Mouse (Mus musculus): ENCODE results near the gene Npepps. TPM values are rescaled to one million over a fixed set of nuclear protein-coding genes. Genes with fewer than 3 reads are reported as not detected.
"Not testable (repeated sequence)": the region's sequence is repeated elsewhere in the genome, so short reads cannot be mapped to it uniquely, and the experiment has no call there.

Npepps gene
- polyA plus RNA-seq, 1 experiment from 2014 or later, result 18.6 TPM

DNA sequence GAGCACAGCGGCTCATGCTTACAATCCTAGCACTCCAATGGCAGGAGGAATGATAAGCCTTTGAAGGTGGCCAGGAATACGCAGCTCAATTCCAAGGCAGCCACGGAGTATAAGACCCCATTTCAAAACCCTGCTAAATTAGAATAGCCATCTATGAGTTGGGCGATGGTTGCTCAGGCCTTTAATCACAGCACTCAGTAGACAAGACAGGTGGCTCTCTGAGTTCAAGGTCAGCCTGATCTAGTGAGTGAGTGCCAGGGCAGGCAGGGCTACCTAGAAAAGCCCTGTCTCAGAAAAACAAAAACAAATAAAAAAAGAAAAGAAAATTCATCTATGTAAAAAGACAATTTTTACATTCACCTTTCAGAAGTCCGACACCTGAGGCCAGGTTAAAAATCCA, 3.3 kb downstream of the Npepps start:
- no peak for ATAC-seq (ENCODE audit: insufficient read depth)
- H3K4me2 ChIP-seq, result no peak overlapping the region
- H3K4me1 ChIP-seq (replicated peaks), result peaks cover 41% of the 10 kb centered on the region
- no peak overlapping the region for H3K9ac ChIP-seq
- WGBS (ENCODE audit: insufficient replicate concordance), result 72% methylated on average over 5 of the region's 5 CpGs
- H3K27ac ChIP-seq (replicated peaks), result no peak overlapping the region
- no peaks in the 10 kb centered on the region; the same call in 1 of the 2 replicates for H3K27me3 ChIP-seq
- H3K36me3 ChIP-seq (replicated peaks), result no peaks in the 10 kb centered on the region
- H3K9me3 ChIP-seq (replicated peaks), result no peaks in the 10 kb centered on the region
- no peak overlapping the region for H3K4me3 ChIP-seq (replicated peaks)

DNA sequence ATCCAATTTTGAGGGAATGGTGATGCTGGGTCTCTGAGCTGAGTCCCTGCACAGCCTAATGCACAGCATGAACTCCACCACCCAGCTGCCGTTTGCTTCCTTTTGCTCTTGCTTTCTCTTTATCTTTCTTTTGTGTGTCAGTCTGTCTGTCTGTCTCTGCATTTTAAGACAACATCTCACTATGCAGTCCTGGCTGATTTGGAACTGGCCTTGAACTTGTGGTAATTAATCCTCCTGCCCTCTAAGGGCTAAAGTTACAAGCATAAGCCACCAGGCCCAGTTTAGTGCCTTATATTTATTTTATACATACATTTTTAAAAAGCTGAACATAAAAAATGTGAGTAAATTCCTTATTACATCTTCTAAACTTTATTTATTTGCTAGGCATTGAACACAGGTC, 4.4 kb downstream of the Npepps start:
- H3K27ac ChIP-seq (replicated peaks), result no peak overlapping the region
- H3K9ac ChIP-seq, result no peak overlapping the region
- H3K27me3 ChIP-seq, result no peaks in the 10 kb centered on the region
- H3K9me3 ChIP-seq (replicated peaks), result no peaks in the 10 kb centered on the region
- no peak overlapping the region for H3K4me3 ChIP-seq (replicated peaks)
- peaks cover 38% of the 10 kb centered on the region for H3K4me1 ChIP-seq (replicated peaks)
- no peak for ATAC-seq (ENCODE audit: insufficient read depth)
- H3K36me3 ChIP-seq (replicated peaks), result no peaks in the 10 kb centered on the region
- WGBS (ENCODE audit: insufficient replicate concordance), result 14% methylated on average over 1 of the region's 1 CpGs
- H3K4me2 ChIP-seq, result no peak overlapping the region

DNA sequence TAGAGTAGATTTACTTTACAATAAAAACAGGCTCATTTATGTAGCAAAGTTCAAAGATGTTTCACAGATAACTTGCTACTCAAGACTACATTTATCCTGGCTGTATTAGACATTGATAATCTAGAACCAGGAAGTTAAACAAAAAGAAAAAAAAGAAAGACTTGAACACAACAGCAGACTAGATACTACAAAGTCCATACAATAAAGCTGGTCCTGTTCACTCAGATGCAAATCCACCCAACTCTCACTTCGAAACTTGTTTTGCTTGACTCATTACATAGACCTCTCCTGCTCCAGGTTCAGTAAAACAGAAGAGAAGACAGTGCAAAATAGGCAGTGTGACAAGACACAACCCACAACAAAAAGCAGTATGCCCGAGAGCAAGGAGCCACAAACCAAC, 5.1 kb downstream of the Npepps start:
- peaks cover 33% of the 10 kb centered on the region for H3K4me1 ChIP-seq (replicated peaks)
- H3K27ac ChIP-seq (replicated peaks), result no peak overlapping the region
- H3K27me3 ChIP-seq, result no peaks in the 10 kb centered on the region
- H3K9ac ChIP-seq, result no peak overlapping the region
- H3K4me2 ChIP-seq, result no peak overlapping the region
- ATAC-seq (ENCODE audit: insufficient read depth), result no peak
- 67% methylated on average over 2 of the region's 2 CpGs for WGBS (ENCODE audit: insufficient replicate concordance)
- H3K9me3 ChIP-seq (replicated peaks), result no peaks in the 10 kb centered on the region
- H3K36me3 ChIP-seq (replicated peaks), result no peaks in the 10 kb centered on the region
- H3K4me3 ChIP-seq (replicated peaks), result no peak overlapping the region

DNA sequence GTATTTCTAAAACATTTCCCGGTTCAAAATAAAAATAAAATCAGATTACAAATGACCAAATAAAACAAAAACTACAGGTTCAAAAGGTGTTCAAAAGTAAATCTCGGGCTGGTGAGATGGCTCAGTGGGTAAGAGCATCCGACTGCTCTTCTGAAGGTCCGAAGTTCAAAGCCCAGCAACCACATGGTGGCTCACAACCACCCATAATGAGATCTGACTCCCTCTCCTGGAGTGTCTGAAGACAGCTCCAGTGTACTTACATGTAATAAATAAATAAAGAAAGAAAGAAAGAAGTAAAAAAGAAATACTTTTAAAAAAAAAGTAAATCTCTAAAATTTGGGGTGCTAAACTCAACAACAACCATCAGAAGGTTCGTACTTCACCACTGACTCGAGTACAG, 5.5 kb downstream of the Npepps start:
- not testable (repeated sequence) for H3K36me3 ChIP-seq (replicated peaks); H3K27ac ChIP-seq (replicated peaks); H3K4me3 ChIP-seq (replicated peaks); H3K27me3 ChIP-seq; ATAC-seq (ENCODE audit: insufficient read depth); H3K4me2 ChIP-seq; H3K9me3 ChIP-seq (replicated peaks); H3K9ac ChIP-seq
- peaks cover 33% of the 10 kb centered on the region for H3K4me1 ChIP-seq (replicated peaks)
- 74% methylated on average over 6 of the region's 6 CpGs for WGBS (ENCODE audit: insufficient replicate concordance)

DNA sequence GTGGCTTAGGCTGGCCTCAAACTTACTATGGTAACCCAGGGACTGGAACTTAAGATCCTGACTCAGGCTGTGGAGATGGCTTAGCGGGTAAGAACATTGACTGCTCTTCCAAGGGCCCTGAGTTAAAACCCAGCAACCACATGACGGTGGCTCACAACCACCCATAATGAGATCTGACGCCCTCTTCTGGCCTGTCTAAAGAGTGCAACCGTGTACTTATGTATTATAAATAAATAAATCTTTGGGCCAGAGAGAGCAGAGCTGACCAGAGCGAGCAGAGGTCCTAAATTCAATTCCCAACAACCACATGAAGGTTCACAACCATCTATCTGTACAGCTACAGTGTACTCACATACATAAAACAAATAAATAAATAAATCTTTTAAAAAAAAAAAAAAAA, 6.8 kb downstream of the Npepps start:
- Histone ChIP-seq H3K27ac (replicated peaks) (no peak overlapping the region), H3K36me3 (replicated peaks) (no peaks in the 10 kb centered on the region), H3K4me3 (replicated peaks) (no peak overlapping the region), H3K27me3 (no peaks in the 10 kb centered on the region), H3K4me1 (replicated peaks) (peaks cover 19% of the 10 kb centered on the region), H3K9me3 (replicated peaks) (no peaks in the 10 kb centered on the region), H3K4me2 (no peak overlapping the region), H3K9ac (no peak overlapping the region)
- no peak for ATAC-seq (ENCODE audit: insufficient read depth)
- 67% methylated on average over 5 of the region's 5 CpGs for WGBS (ENCODE audit: insufficient replicate concordance)

DNA sequence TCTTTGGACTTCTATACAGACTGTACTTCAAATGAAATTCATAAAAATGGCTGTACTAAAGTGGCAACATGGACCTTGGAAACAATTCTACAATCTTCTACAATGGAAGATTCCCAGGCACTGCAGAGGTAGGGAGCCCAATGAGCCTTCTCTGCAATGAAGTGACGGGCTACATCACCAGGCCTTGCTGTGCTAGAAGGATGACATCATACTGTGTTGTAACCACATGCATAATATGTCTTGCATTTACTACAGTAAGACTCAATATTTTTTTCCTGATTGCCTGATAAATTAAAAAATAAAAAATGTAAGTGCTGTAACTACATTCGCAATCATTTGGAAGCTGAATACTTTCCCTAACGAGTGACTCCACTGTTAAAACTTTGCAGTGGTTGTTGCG, 7.6 kb downstream of the Npepps start:
- H3K27ac ChIP-seq (replicated peaks), result no peak overlapping the region
- WGBS (ENCODE audit: insufficient replicate concordance), result 84% methylated on average over 4 of the region's 4 CpGs
- peaks cover 11% of the 10 kb centered on the region for H3K4me1 ChIP-seq (replicated peaks)
- H3K4me3 ChIP-seq (replicated peaks), result no peak overlapping the region
- H3K4me2 ChIP-seq, result no peak overlapping the region
- no peak overlapping the region for H3K9ac ChIP-seq
- no peaks in the 10 kb centered on the region for H3K9me3 ChIP-seq (replicated peaks)
- no peaks in the 10 kb centered on the region for H3K36me3 ChIP-seq (replicated peaks)
- no peak for ATAC-seq (ENCODE audit: insufficient read depth)
- no peaks in the 10 kb centered on the region for H3K27me3 ChIP-seq

DNA sequence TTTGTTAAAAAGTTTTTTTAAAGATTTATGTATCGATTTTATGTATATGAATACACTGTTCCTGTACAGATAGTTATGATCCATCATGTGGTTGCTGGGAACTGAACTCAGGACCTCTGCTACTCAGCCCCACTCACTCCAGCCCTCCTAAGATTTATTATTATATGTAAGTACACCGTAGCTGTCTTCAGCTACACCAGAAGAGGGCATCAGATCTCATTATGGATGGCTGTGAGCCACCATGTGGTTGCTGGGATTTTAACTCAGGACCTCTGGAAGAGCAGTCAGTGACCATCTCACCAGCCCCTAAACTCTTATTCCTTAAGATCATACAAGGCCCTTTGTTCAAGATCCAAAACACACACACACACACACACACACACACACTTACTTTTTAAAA, 10.4 kb downstream of the Npepps start:
- not testable (repeated sequence) for H3K27me3 ChIP-seq; H3K9ac ChIP-seq; H3K4me3 ChIP-seq (replicated peaks); H3K4me2 ChIP-seq; H3K36me3 ChIP-seq (replicated peaks); H3K4me1 ChIP-seq (replicated peaks); ATAC-seq (ENCODE audit: insufficient read depth); H3K27ac ChIP-seq (replicated peaks); H3K9me3 ChIP-seq (replicated peaks)
- WGBS (ENCODE audit: insufficient replicate concordance), result 62% methylated on average over 2 of the region's 2 CpGs

DNA sequence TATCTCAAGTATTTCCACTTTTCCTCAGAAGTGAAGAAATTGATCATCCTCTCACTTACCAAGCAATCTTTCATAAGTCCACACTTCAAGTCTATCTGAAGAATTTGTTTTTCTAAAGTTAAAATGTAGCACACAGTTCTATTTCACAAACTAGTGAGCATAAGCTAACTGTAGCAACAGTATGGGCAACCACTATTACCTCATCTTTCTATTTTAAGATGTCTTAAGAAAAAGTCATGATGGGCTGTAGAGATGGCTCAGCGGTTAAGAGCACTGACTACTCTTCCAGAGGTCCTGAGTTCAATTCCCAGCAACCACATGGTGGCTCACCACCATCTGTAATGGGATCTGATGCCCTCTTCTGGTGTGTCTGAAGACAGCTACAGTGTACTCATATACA, 13.9 kb downstream of the Npepps start:
- H3K4me1 ChIP-seq (replicated peaks); H3K9ac ChIP-seq; ATAC-seq (ENCODE audit: insufficient read depth); H3K27me3 ChIP-seq; H3K4me2 ChIP-seq; H3K9me3 ChIP-seq (replicated peaks); H3K4me3 ChIP-seq (replicated peaks); H3K27ac ChIP-seq (replicated peaks): not testable (repeated sequence)
- peaks cover 13% of the 10 kb centered on the region for H3K36me3 ChIP-seq (replicated peaks)
- 82% methylated on average over 1 of the region's 1 CpGs for WGBS (ENCODE audit: insufficient replicate concordance)

DNA sequence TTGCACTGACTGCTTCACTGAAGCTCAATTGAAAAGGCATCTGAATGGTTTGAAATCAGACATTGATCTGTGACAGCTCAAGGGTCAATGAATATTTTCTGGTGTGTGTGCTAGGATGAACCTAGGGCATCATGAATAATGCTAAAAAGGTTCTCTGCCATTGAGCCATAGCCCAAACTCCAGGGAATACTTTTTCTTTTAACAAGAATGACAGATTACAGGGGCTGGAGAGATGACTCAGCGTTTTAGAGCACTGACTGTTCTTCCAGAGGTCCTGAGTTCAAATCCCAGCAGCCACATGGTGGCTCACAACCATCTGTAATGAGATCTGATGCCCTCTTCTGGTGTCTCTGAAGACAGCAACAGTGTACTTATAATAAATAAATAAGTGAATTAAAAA, 30.8 kb downstream of the Npepps start:
- H3K4me2 ChIP-seq; H3K9me3 ChIP-seq (replicated peaks); ATAC-seq (ENCODE audit: insufficient read depth); H3K27me3 ChIP-seq; H3K9ac ChIP-seq; H3K27ac ChIP-seq (replicated peaks); H3K4me3 ChIP-seq (replicated peaks); H3K36me3 ChIP-seq (replicated peaks): not testable (repeated sequence)
- peaks cover 18% of the 10 kb centered on the region for H3K4me1 ChIP-seq (replicated peaks)
- WGBS (ENCODE audit: insufficient replicate concordance), result 78% methylated on average over 1 of the region's 1 CpGs

DNA sequence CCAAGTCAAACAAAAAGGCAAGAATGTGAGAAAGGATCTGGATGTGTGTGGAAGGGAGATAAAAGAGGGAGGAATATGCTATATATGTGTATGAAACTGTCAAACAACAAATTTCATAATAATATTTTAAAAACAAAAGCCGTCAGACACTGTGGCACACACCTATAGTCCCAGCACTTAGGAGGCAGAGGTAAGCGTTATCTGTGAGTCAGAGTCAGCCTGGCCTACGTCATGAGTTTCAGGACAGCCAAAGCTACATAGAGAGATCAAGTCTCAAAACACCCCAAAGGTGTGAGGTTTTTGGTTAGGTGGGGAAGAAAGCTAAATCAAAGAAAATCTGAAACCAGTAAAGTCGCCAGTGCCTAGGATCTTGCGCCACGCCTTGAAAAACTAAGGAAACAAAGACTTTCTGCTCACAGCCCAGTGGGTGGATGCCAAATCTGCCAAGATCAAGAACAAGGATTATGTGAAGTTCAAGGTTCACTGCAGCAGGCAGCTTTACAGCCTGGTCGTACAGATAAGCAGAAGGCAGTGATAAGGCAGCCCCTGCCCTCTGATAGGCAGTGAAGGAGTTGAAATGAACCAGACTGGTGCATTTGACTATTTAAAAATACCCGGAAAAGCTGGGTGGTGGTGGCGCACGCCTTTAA, 33.8 kb downstream of the Npepps start:
- peak overlapping the region; percentile 48; the same call in 1 of the 2 replicates for H3K27ac ChIP-seq (replicated peaks)
- H3K4me3 ChIP-seq (replicated peaks), result no peak overlapping the region
- WGBS (ENCODE audit: insufficient replicate concordance), result 40% methylated on average over 10 of the region's 10 CpGs
- no peak overlapping the region for H3K9ac ChIP-seq
- peaks cover 18% of the 10 kb centered on the region for H3K36me3 ChIP-seq (replicated peaks)
- H3K4me1 ChIP-seq (replicated peaks), result peaks cover 18% of the 10 kb centered on the region
- no peak overlapping the region for H3K4me2 ChIP-seq
- no peaks in the 10 kb centered on the region for H3K27me3 ChIP-seq
- no peaks in the 10 kb centered on the region for H3K9me3 ChIP-seq (replicated peaks)
- peak; percentile 93 for ATAC-seq (ENCODE audit: insufficient read depth)

DNA sequence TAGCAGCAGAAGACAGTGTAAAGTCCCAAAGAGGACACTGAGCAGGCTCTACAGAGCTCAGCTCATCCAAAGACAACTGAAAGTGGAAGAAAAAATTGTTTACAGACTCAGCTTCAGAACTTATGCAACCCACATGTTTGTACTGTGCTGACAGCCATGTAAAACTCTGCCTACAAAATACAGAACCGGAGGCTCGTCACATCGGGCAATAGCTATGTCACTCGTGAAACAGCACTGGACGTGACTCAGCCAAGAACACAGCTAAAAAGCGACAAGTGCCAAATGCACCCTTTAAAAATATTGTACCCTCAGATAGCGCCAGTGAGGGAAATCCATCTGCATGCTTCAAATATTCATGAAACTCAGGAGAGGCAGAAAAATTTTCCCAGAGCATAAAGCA, 39.1 kb downstream of the Npepps start:
- Histone ChIP-seq H3K27ac (replicated peaks) (no peak overlapping the region), H3K36me3 (replicated peaks) (peaks cover 35% of the 10 kb centered on the region), H3K27me3 (no peaks in the 10 kb centered on the region), H3K4me1 (replicated peaks) (peaks cover 6% of the 10 kb centered on the region), H3K9me3 (replicated peaks) (no peaks in the 10 kb centered on the region), H3K4me2 (no peak overlapping the region), H3K4me3 (replicated peaks) (no peak overlapping the region), H3K9ac (no peak overlapping the region)
- 80% methylated on average over 7 of the region's 7 CpGs for whole genome bisulfite sequencing (ENCODE audit: insufficient replicate concordance)
- ATAC-seq (ENCODE audit: insufficient read depth), result no peak

DNA sequence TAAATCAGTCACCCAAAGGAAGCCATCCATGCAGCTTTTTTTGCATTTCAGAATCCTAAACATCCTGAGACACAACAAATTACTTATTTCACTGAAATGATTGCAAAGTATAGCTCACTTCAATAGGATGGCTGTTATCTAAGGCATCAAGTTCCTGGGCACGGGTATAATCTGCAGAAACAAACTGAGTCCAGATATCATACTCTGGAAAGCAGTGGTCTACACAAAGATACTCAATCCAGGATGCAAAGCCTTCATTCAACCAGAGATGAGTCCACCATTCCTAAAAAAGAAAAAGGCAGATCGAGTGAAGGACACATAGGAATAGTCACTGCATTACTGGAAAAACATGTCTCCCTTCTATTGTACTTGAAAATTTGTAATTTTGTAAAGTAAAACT, 42.5 kb downstream of the Npepps start:
- H3K36me3 ChIP-seq (replicated peaks), result peaks cover 48% of the 10 kb centered on the region
- no peak overlapping the region for H3K4me3 ChIP-seq (replicated peaks)
- 59% methylated on average over 2 of the region's 2 CpGs for WGBS (ENCODE audit: insufficient replicate concordance)
- H3K4me1 ChIP-seq (replicated peaks), result no peaks in the 10 kb centered on the region
- no peaks in the 10 kb centered on the region for H3K9me3 ChIP-seq (replicated peaks)
- H3K4me2 ChIP-seq, result no peak overlapping the region
- H3K27ac ChIP-seq (replicated peaks), result no peak overlapping the region
- no peaks in the 10 kb centered on the region for H3K27me3 ChIP-seq
- ATAC-seq (ENCODE audit: insufficient read depth), result no peak
- H3K9ac ChIP-seq, result no peak overlapping the region
